Mouse (Mus musculus) c-Kit-negative CD71-positive TER-119-positive erythroid progenitor cells, embryonic 14.5 days (primary cell): ENCODE results near the gene Wdr18.

Source experiments
- DNase-seq: peaks from one replicate; pipeline ENCODE4 v3.0.0-alpha.2; 2013; ENCODE audit warnings: low read depth, low spot score

Gene Wdr18

GRCm38 (mm10) chr10:79996272-79997033, 36.5 kb downstream of the Wdr18 start, which contains the start of gene Abca7:
Gene Abca7 (plus strand): TSS chr10:79996494.
- peak; percentile 95 for DNase-seq

- peak; percentile 80 for DNase-seq
Measured at GRCm38 (mm10) chr10:79997034-79997760, 37.2 kb downstream of the Wdr18 start.

GRCm38 (mm10) chr10:79997819-79998218, 37.9 kb downstream of the Wdr18 start:
- DNase-seq: no peak

- DNase-seq: no peak
Measured at GRCm38 (mm10) chr10:80001945-80002344, 42.0 kb downstream of the Wdr18 start.

GRCm38 (mm10) chr10:80002829-80003228, 42.9 kb downstream of the Wdr18 start:
- no peak for DNase-seq

- no peak for DNase-seq
Measured at GRCm38 (mm10) chr10:80003374-80004232, 43.7 kb downstream of the Wdr18 start.

- DNase-seq: no peak
Measured at GRCm38 (mm10) chr10:80004233-80004705, 44.3 kb downstream of the Wdr18 start.

GRCm38 (mm10) chr10:80011740-80012139, 51.8 kb downstream of the Wdr18 start:
- no peak for DNase-seq

GRCm38 (mm10) chr10:80013609-80014008, 53.7 kb downstream of the Wdr18 start:
- no peak for DNase-seq

GRCm38 (mm10) chr10:80014484-80015290, 54.7 kb downstream of the Wdr18 start:
- no peak for DNase-seq

- no peak for DNase-seq
Measured at GRCm38 (mm10) chr10:80015583-80015982, 55.6 kb downstream of the Wdr18 start.

GRCm38 (mm10) chr10:80016511-80016910, 56.6 kb downstream of the Wdr18 start, which contains the start of gene Arhgap45:
Gene Arhgap45 (plus strand): TSS chr10:80016653.
- DNase-seq: no peak

- DNase-seq: no peak
Measured at GRCm38 (mm10) chr10:80016931-80017330, 57.0 kb downstream of the Wdr18 start.

GRCm38 (mm10) chr10:80017361-80017760, 57.4 kb downstream of the Wdr18 start:
- no peak for DNase-seq

- DNase-seq: no peak
Measured at GRCm38 (mm10) chr10:80017771-80018170, 57.8 kb downstream of the Wdr18 start.

GRCm38 (mm10) chr10:80018739-80019297, 58.9 kb downstream of the Wdr18 start:
- no peak for DNase-seq

- DNase-seq: no peak
Measured at GRCm38 (mm10) chr10:80019471-80020131, 59.6 kb downstream of the Wdr18 start.
